Mouse (Mus musculus): ENCODE results near the gene Plpp3.

The Plpp3 gene

GRCm38 (mm10) chr4:105187873-105188272 lies 30.7 kb downstream of the Plpp3 start:
- CTCF ChIA-PET = no interaction called here

- CTCF ChIA-PET = no interaction called here
Measured at GRCm38 (mm10) chr4:105188801-105189200, 31.7 kb downstream of the Plpp3 start.

- CTCF ChIA-PET = interaction anchor here (0.6 kb wide), 1 partner anchor 16 kb away, joined by 4 read pairs; no protein-coding TSS in a partner anchor
Measured at GRCm38 (mm10) chr4:105190826-105191225, 33.7 kb downstream of the Plpp3 start.

GRCm38 (mm10) chr4:105191550-105191949 lies 34.4 kb downstream of the Plpp3 start:
- CTCF ChIA-PET = interaction anchor here (0.6 kb wide), 1 partner anchor 16 kb away, joined by 4 read pairs; no protein-coding TSS in a partner anchor

GRCm38 (mm10) chr4:105192665-105193064 lies 35.5 kb downstream of the Plpp3 start:
- CTCF ChIA-PET = no interaction called here

- CTCF ChIA-PET = no interaction called here
Measured at GRCm38 (mm10) chr4:105195256-105195655, 38.1 kb downstream of the Plpp3 start.

- CTCF ChIA-PET = no interaction called here
Measured at GRCm38 (mm10) chr4:105196099-105196498, 39.0 kb downstream of the Plpp3 start.

- CTCF ChIA-PET = no interaction called here
Measured at GRCm38 (mm10) chr4:105196993-105197765, 40.0 kb downstream of the Plpp3 start.

GRCm38 (mm10) chr4:105198696-105199095 lies 41.5 kb downstream of the Plpp3 start:
- CTCF ChIA-PET = no interaction called here

- CTCF ChIA-PET = no interaction called here
Measured at GRCm38 (mm10) chr4:105199345-105199744, 42.2 kb downstream of the Plpp3 start.

GRCm38 (mm10) chr4:105200624-105201524 lies 43.7 kb downstream of the Plpp3 start:
- CTCF ChIA-PET = interaction anchor here (0.7 kb wide), 1 partner anchor 110 kb away, joined by 3 read pairs; no protein-coding TSS in a partner anchor

- CTCF ChIA-PET = no interaction called here
Measured at GRCm38 (mm10) chr4:105202439-105202838, 45.3 kb downstream of the Plpp3 start.

GRCm38 (mm10) chr4:105203303-105203761 lies 46.2 kb downstream of the Plpp3 start:
- CTCF ChIA-PET = interaction anchor here (1.1 kb wide), 1 partner anchor 47 kb away, joined by 3 read pairs; no protein-coding TSS in a partner anchor

GRCm38 (mm10) chr4:105204071-105204470 lies 46.9 kb downstream of the Plpp3 start:
- CTCF ChIA-PET = interaction anchor here (1.1 kb wide), 1 partner anchor 48 kb away, joined by 3 read pairs; no protein-coding TSS in a partner anchor

- CTCF ChIA-PET = no interaction called here
Measured at GRCm38 (mm10) chr4:105205045-105205851, 48.1 kb downstream of the Plpp3 start.

- CTCF ChIA-PET = no interaction called here
Measured at GRCm38 (mm10) chr4:105206102-105206501, 49.0 kb downstream of the Plpp3 start.

GRCm38 (mm10) chr4:105206995-105207394 lies 49.8 kb downstream of the Plpp3 start:
- CTCF ChIA-PET = no interaction called here

GRCm38 (mm10) chr4:105207641-105208040 lies 50.5 kb downstream of the Plpp3 start:
- CTCF ChIA-PET = no interaction called here

- CTCF ChIA-PET = no interaction called here
Measured at GRCm38 (mm10) chr4:105208977-105209376, 51.8 kb downstream of the Plpp3 start.

GRCm38 (mm10) chr4:105213314-105213713 lies 56.2 kb downstream of the Plpp3 start:
- CTCF ChIA-PET = no interaction called here

GRCm38 (mm10) chr4:105214438-105214837 lies 57.3 kb downstream of the Plpp3 start:
- CTCF ChIA-PET = no interaction called here

All from spleen, embryonic (tissue).